Mouse (Mus musculus) ovary, adult 18-20 months (tissue): ENCODE results near the gene Foxn3.
"Not testable (repeated sequence)": the region's sequence is repeated elsewhere in the genome, so short reads cannot be mapped to it uniquely, and the experiment has no call there.

Experiments used
- DNase-seq: peaks from one replicate; pipeline ENCODE4 v3.0.0; 2022; ENCODE audit warnings: low spot score, mixed read lengths

Foxn3 gene

DNA sequence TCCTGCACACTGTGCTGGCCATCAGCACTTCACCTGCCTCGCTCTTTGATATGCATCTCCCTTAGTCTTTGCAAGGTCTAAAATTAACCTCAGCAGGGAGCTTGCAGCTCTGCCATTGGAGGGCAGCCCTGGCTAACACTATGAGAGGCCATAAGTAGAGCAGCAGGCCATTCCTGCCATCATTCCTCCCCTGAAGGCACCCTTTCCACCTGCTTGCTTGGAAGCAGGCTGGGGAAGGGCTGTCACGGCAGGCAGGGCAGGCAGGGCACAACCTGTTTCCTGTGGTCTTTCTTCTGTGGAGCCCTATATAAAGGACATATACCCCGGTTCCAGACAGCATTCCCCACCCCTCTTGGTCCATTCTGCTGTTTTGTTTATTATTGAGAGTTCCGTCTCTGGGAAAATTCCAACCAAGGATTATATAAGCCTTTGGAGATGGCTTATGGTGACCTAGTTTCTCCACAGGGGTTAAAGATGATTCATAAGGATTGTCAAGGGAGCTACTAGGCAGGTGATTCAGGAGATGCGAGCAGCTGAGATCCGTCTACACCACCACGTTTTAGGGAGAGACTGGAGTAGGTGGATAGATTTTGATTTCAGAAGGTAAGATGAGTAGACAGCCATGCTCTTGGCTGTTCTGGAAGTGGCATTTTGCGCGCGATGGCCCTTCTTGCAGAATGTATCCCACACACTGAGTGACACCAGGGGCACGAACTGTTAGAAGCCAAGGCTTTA, 347.7 kb downstream of the Foxn3 start:
- DNase-seq: no peak

DNA sequence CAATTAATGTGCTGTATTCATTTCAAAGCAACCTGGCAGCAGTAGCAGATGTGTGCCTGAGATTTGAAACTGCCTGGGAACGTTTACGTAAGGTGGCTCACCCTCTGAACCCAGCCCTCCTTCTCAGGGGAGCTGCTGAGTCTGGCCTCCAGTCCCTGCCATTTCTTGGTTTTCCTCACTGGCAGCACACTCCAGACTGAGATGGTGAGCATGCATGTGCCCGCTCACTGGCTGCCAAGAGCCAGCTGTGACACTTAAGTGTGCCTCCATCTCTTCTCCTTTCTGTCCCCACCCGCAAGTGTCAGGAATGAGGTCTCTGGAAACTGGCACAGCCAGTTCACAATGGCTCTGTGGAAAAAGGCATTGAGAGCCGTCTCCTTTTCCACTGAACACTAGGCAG, 349.3 kb downstream of the Foxn3 start:
- no peak for DNase-seq

DNA sequence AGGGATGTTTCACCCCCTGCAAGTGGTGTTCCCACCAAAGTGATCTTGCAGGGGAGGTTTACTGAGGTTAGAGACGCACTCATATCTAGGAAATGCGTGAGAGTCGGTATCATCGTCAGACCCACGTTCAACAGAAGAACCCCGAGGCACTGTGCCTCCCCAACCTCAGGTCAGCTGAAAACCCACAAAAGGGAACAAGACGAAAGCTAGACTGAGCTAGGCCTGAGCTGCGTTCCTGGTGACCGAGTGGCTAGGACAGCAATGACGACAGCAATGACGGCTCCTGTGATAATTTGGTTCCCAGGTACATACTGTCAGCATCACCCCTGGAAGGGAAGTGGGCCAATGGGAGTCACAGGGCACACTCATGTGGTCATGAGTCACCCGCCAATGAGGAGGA, 350.2 kb downstream of the Foxn3 start:
- DNase-seq: no peak

DNA sequence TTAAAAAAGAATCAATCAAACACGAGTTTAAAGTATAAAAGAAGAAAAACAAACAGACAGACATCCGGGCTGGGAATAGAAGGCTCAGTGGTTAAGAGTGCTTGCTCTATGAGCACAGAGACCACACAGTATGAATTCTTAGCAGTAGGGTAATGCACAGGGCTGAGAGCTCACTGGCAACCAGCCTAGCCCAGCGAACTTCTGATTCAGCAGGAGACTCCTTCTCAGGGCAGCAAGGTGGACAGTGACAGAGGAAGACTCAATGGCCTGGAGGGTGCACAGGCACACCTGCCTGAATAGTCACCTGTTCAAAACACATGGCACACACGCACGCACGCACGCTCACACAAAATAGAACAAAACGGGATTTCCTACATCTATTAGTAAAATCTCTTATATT, 353.6 kb downstream of the Foxn3 start:
- no peak for DNase-seq

DNA sequence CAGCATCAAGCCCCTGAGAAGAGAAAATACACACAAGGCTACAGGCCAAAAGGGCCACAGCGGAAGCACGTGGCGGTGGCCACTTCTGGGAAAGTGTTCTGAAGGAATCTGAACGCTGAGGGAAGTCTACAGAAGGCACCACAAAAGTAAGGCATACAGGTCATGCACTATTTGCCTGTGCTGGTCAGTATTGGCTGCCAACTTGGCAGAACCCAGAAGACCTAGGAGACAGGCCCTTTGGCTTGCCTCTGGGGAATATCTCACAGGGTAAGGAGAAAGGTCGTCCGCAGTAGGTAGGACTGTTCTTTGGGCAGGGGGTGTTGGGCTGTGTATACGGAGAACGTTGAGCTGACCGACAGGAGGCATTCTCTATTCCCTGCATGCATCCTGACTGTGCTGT, 355.1 kb downstream of the Foxn3 start:
- no peak for DNase-seq

DNA sequence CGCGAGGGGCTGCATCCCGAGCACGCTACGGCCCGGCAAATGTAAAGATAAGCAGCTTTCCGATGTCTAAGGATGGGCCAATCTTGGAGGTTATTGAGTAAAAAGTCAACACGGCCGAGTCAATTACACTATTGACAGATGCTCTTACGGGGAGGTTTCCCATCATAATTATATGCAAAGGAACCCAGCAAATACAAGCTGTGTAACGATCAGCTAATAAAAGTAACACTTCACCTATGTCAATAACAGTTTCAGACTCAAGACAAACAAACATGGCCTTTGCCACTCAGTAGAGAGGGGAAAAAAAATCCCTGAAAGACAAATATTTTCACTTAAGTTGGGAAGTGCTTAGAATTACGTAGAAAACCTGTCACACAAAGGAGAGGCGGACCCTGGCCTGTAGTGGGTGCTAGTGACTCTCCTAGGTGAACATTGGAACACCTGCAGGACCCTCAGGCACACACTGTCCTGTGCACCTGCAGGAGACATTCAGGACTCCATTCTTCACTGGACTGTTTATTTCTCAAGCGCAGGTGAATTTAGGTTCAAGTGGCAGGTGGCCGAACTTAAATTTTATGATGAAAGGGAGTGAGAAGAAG, 356.3 kb downstream of the Foxn3 start:
- no peak for DNase-seq

DNA sequence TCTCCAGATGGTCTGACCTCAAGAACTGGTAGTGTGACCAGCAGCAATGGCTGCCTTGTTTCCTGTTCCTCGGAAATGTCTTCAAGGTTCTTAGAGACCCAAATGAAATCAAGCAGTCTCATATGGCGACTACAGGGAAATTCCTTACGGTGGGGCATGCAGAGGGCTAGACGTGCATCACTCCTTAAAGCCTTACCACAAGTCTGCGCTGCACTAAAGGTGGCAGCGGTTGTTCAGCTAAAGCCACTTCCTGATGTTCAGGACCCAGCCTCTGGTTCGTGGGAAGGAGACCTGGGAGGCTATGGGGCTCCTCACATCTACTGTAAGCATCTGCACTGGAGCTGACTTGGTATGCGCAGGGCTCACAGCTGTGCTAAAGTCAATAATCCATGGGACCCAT, 357.6 kb downstream of the Foxn3 start:
- DNase-seq: no peak

DNA sequence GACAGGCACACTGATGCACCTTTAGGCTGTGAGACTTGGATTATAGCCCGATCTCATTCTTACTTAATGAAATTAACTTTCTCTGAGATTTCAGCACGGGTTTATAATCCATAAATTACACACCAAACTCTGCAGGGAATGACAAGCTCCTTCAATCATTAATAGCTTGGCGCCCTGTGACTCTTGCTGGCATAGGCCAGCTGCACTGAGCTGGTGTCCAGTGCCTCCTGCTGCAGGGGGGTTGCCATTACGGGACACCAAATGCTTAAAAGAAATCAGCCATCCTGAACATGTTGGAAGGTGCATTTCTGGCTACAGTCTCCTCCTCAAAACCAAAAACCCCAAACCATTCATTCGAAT, 364.3 kb downstream of the Foxn3 start:
- DNase-seq: no peak

DNA sequence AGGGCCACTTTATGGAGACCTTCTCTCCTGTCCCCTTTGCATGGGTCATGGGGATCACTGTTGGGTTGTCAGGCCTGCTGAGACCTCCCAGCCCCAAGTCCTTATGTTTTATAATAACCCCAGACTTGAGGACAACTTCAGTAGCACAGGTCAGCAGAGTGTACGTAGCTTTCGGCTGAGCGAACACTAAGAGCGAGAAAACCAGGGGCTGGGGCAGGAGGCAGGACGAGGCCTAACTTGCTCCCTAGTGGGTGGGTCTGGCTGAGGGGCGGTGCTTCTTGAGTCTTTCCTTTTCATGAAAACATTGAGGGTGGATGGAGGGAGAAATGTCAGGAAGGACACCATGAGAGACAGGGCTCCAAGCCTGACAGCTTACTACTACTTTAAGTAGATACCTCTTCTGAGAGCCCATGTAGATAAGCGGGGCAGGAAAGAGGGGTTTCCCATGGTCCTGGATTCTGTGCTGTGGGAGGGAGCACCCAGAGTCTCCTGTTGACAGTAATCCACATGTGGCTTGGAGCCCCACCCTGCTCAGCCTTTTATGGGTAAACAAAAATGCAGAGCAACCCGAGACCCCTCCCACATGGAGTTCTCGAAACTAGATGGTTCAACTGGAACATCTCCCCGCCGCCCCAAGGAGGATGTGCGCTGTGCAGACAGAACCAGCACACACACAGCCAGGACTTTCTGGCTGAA, 364.8 kb downstream of the Foxn3 start:
- DNase-seq: no peak

DNA sequence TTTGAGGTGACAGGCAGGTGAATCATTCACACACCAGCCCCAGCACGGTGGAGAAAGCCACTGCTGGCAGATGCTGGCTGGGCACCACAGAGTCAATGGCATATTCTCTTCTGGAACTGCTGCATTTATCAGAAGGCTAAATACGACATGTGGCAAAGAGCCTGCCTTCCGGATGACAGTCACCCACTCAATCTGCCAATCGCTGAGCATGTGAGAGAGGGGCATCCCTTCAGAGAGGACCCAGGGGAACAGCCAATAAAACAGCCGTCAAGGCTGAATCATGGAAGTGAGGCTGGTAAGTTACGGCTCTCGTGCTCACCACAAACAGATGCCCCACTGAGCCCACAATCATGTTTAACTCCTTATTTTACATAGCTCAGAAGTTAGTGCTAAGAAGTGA, 366.4 kb downstream of the Foxn3 start:
- DNase-seq: no peak

DNA sequence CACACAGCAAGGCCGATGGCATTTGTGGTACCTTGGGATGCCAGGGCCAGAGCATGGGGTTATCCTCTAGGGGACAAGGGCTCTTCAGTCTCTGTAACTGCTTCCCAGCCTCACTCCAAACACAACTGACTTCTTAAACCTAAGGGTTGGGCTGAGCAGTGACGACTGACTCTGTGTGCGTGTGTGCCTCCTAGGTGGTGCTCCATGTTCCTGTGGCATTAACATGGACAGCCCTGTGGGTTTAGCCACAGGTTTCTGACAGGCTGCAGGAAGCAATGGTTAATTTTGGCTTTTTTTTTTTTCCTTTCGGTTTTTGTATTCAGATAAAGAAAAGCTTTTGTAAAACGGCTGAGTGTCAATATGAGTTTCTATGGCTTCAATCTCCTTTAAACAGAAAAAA, 367.7 kb downstream of the Foxn3 start:
- no peak for DNase-seq

DNA sequence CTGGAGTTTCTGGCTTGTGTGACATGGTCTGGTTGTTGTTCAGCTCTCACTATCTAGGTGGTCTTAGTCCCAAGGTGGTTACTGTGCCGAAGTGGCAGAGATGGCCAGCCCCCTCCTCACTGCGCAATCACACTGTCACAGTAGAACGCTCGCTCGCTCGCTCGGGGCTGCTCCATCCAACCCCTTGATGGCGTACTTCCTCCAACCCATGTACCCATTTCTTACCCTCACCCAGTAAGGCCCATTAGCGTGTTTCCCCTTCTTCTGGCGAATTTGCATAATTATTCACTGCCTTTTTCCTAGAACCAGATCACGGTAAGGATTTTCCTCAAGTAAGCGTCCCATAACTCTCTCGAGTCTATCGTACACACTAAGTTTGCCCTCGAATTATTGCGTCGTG, 369.3 kb downstream of the Foxn3 start:
- DNase-seq: not testable (repeated sequence)

DNA sequence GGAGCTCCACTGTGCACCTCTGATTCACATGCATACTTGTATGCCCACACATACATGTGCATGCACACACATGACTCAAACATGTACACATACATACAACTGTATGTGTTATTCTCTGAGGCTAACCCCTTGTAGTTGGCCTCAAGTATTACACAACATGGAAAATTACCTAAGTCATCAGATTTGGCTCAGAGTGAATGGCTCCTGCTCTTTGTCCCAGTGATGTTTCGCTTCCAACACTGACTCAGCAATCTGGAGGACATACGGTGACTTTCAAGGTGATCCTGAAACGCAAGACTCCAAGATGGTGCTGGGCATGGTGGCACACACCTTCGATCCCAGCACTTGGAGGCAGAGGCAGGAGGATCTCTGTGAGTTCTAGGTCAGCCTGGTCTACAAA, 375.7 kb downstream of the Foxn3 start:
- DNase-seq: no peak

DNA sequence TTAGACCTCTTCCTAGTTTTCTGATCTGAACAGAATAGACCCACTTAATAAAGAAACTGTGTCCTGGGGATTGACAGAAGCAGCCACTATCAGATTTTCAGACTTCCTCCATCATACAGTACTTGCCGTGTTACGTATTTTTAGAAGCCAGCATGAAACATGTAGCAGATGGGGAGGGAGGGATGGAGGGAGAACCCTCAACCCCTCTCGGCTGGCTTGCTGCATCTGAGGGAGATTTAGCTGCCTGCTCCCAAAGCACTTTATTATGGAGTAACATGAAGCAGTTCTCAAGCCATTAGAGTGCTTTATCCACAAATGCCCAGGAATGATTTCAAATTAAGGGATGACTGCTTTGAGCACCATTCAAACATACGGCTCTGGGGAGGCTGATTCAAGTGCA, 377.1 kb downstream of the Foxn3 start:
- DNase-seq: no peak

DNA sequence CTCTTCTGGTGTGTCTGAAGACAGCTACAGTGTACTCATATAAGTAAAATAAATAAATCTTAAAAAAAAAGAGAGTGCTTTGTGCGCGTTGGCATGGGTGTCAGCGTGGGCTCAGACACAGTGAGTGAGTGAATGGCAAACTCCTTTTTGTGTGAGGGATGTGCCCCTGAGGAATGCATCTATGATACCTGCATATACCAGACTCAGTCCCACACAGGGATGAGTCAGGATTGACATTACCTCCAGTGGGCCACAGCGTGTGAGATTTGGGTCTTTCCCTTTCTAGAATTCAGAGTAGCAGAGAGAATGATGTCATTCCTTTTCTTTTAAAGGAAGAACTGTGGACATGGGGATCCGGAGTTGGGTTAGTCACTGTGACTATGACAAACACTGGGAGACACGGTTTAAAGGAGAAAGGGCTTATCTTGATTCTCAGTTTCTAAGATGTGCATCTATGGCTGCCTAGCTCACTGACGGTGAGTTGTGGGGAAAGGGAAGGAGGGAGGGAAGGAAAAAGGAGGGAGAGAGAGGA, 380.1 kb downstream of the Foxn3 start:
- DNase-seq: no peak

DNA sequence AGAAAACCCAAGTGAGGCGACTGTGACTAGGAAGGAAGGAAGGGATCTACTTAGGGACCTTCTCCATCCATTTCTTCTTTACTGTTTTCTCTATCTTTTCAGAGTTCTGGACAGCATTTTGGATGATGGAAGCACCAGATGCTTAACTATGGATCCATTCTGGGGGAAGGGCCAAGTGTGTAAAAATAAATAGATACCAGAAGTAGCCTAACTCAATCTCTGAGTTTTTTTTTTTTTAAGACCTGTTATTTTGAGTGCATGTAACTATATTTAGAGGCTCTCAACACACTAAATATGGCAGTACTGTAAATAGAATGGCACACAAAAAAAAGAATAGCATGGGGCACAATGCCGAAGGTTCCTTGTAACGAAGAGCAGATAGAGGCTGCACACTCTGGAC, 381.0 kb downstream of the Foxn3 start:
- no peak for DNase-seq

DNA sequence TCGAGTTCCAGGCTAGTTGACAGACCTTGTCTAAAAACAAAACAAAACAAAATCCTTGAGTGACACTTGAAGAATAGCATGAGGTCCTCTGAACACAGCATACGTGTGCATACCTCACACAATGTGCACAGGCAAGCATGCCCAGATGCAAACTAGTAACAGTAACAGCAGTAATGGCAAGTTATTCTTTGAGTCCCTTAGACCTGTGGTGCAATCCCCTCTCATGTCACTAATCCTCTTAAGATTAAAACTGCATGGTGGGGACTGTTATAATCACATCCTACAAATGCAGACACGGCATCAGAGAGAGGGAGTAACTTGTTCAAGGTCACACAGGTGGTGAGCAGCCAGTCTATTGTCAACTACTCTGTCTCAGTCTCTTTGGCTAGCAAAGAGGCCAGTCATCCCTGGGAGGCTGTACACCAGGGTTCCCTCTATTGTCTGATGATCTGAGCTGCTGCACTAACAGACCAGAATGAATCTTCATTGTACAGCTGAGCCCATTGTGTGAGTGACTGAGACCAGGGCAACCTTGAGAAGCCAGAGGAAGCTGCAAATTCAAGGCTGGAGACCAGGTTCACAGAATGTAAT, 383.1 kb downstream of the Foxn3 start:
- DNase-seq: no peak

DNA sequence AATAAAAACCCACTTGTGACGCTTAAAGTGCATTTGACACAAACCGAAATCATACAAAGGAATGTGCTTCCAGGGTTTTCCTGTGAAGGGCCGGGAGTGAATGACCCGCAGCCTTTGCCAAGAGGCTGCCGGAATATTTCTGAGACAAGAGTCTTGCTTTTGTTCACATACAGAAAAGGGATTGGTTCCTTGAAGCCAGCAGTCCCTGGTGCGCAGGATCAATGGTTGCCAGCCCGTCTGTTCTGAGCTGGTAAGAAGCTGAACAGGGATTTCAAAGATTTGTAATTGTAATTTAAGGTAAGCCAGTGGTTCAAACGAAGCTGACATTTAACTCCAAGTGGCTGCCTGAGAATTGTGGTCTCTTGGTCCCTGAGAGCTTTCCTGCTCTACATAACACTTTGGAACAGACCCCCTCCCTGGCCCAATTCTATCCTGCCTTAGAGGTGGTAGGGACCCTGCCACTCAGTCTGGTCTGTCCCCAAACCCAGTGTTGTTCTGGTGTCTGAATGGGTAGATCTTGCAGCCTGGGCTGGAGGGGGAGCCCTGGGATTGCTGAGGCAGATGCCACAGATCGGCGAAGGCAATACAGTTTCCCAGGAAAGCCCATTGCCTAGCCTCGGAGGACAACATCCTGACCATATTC, 388.3 kb downstream of the Foxn3 start:
- DNase-seq: no peak

DNA sequence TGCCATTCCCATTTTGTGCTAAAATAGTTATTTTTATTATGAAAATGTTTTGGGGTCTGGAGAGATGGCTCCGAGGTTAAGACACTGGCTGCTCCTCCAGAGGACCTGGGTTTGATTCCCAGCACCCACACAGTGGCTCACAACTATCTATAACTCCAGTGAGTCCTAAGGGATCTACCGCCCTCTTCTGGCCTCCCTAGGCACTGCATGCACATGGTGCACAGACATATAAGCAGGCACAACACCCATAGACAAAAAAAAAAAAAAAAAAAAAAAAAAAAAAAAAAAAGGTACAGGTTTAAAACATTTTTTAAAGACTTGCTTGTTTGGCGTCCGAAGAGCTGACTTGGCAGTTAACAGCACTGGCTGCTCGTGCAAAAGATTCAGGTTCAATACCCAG, 391.2 kb downstream of the Foxn3 start:
- DNase-seq: no peak

DNA sequence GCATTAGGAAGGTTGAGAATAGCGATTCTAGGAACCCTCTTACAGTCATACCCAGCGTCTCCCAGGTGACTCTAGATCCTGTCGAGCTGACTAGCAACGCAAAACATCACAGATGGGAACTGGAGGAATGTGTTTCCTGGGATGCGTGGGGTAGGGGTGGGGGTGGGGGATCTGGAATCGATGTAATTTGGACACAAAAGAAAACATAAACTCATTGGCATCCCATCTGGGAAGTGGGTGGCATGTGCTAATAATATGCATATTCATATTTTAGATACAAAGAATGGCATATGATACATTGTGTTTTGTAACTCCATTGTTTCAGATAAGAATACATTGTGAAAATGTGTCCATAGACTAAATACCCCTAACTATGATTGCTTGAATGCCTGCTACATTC, 393.5 kb downstream of the Foxn3 start:
- no peak for DNase-seq

DNA sequence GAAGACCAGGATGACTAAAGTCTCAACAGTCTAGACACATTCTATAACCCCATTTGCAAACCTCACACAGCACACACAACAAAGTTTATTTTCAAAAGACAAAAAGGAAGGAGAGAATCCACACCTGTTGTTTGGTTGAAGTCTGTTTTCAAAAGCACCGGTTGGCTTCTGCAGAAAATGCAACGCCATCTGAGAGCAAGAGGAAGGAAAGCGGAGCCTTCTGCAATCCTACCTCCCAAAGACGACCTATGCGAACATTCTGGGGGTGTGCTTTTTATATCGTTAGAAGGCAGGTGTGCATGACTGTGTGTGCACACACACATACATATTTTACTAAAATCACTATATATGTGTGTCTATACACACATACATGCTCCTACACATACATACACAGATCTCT, 397.3 kb downstream of the Foxn3 start:
- DNase-seq: no peak

DNA sequence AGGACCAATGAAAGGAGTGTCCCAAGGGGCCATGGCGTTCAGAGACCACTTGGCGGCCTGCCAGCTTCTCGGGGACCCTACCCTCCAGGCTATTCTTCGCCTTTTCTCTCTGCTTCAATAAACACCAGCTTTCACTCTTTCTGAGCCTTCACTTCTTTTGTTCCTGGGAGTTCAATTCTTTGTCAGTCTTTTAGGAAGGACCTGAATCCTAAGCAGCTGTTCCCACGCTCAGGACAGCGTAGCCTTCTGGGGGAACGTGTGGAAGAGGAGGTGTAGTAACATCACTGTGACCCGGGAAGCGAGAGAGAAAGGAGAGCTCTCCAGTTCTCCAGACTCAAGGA, 400.1 kb downstream of the Foxn3 start:
- DNase-seq: no peak
